Mouse (Mus musculus) liver, embryonic 14.5 days (tissue): ENCODE measurements at regions not wholly inside any gene's neighbourhood (a gene's known extent, or its start where the extent isn't known, plus 50 kb on each side); places are given as distances from the start of the nearest gene placed in this dataset.

Experiments used
- ATAC-seq: fragments of 200-750 bp; cut with Nextera tagmentation; 2 replicates; pipeline ENCODE4 v1.8.0; 2017; ENCODE audit warnings: moderate number of reproducible peaks, mild to moderate bottlenecking, moderate library complexity; ENCODE audit not compliant: insufficient read depth
- DNase-seq, 3 experiments: peaks; one replicate each; pipeline ENCODE4 v3.0.0-alpha.2; 2012 to 2013; ENCODE audit warnings: low read depth in 3 of 3, low spot score in 3 of 3
- H3K27ac ChIP-seq: fragments of 300-500 bp; sonication (generic); 2 replicates; pipeline ENCODE4 v1.5.1; 2014; ENCODE audit warnings: moderate library complexity, mild to moderate bottlenecking, control low read depth, inconsistent platforms
- H3K27me3 ChIP-seq: fragments of 300-500 bp; sonication (generic); 2 replicates; pipeline ENCODE4 v1.6.1; 2014; ENCODE audit warnings: mild to moderate bottlenecking, low read length, moderate library complexity; ENCODE audit not compliant: control insufficient read depth, insufficient read depth
- H3K36me3 ChIP-seq: fragments of 300-500 bp; sonication (generic); replicated peaks from 2 replicates; pipeline ENCODE4 v1.6.1; 2014; ENCODE audit warnings: low read depth; ENCODE audit not compliant: control insufficient read depth, insufficient read depth
- H3K4me1 ChIP-seq, 2 experiments: fragments of 200-500 bp in 1 of 2; fragments of 300-500 bp in 1 of 2; sonication (generic) in 1 of 2; replicated peaks; 2 replicates each; pipeline ENCODE4 v1.6.1; 2012 to 2014; ENCODE audit warnings: antibody characterized with exemption in 1 of 2, inconsistent platforms in 1 of 2, low read length in 1 of 2; ENCODE audit not compliant: control insufficient read depth in 2 of 2, insufficient read depth in 2 of 2
- H3K4me2 ChIP-seq: fragments of 300-500 bp; sonication (generic); 2 replicates; pipeline ENCODE4 v1.6.1; 2014; ENCODE audit warnings: low read depth, mild to moderate bottlenecking, control low read depth, moderate library complexity
- H3K4me3 ChIP-seq, 2 experiments: fragments of 200-500 bp in 1 of 2; fragments of 300-500 bp in 1 of 2; sonication (generic) in 1 of 2; 2 replicates each; pipeline ENCODE4 v1.5.1; 2012 to 2014; ENCODE audit warnings: low read depth in 2 of 2, low read length in 2 of 2, mild to moderate bottlenecking in 2 of 2, control low read depth in 1 of 2, inconsistent platforms in 1 of 2, moderate library complexity in 1 of 2; ENCODE audit not compliant: insufficient read depth in 1 of 2
- H3K9ac ChIP-seq: fragments of 300-500 bp; sonication (generic); replicated peaks from 2 replicates; pipeline ENCODE4 v1.6.1; 2014; ENCODE audit warnings: mild to moderate bottlenecking, control low read depth, moderate library complexity
- H3K9me3 ChIP-seq: fragments of 300-500 bp; sonication (generic); 2 replicates; pipeline ENCODE4 v1.6.1; 2016; ENCODE audit warnings: low read length, mixed read lengths; ENCODE audit not compliant: control insufficient read depth
- CTCF ChIP-seq: IDR thresholded peaks from 2 replicates; pipeline ENCODE4 v1.5.1; 2016; ENCODE audit warnings: antibody characterized with exemption, low read depth, control low read depth
- EP300 ChIP-seq: IDR thresholded peaks from 2 replicates; pipeline ENCODE4 v1.6.1; 2016; ENCODE audit warnings: antibody characterized with exemption, low read depth
- WGBS: fragments of 180-500 bp; shearing (Covaris S2); extraction: QIAGEN DNeasy Blood & Tissue Kit; methylation state at CpG from one replicate; pipeline ENCODE4 v1.1.7; 2014; ENCODE audit not compliant: insufficient replicate concordance; 5-methylcytosine and 5-hydroxymethylcytosine counted together

GRCm38 (mm10) chr1:76654826-76655225 is 860.1 kb downstream of the Epha4 start:
- no peaks in the 10 kb centered on the region for H3K4me1 ChIP-seq
- DNase-seq (no peak), ATAC-seq (no peak)
- no peak overlapping the region for H3K4me3 ChIP-seq
- H3K4me2 ChIP-seq: no peak overlapping the region
- H3K36me3 ChIP-seq: no peaks in the 10 kb centered on the region
- no peaks in the 10 kb centered on the region for H3K9me3 ChIP-seq
- H3K9ac ChIP-seq: no peak overlapping the region
- H3K27me3 ChIP-seq: no peaks in the 10 kb centered on the region
- H3K27ac ChIP-seq: no peak overlapping the region
- whole genome bisulfite sequencing: 13% methylated on average over 1 of the region's 1 CpGs
- TF ChIP-seq EP300 (no peak), CTCF (no peak)

GRCm38 (mm10) chr1:76658228-76658627 is 856.7 kb downstream of the Epha4 start:
- Histone ChIP-seq H3K4me2 (no peak overlapping the region), H3K4me1 (no peaks in the 10 kb centered on the region), H3K4me3 (no peak overlapping the region), H3K27ac (no peak overlapping the region), H3K36me3 (no peaks in the 10 kb centered on the region), H3K9me3 (no peaks in the 10 kb centered on the region), H3K9ac (no peak overlapping the region), H3K27me3 (no peaks in the 10 kb centered on the region)
- no peak for TF ChIP-seq CTCF
- TF ChIP-seq EP300: no peak
- DNase-seq (no peak), ATAC-seq (no peak)
- 65% methylated on average over 4 of the region's 4 CpGs for WGBS

GRCm38 (mm10) chr1:76660146-76660545 is 854.7 kb downstream of the Epha4 start:
- Histone ChIP-seq H3K4me2 (no peak overlapping the region), H3K36me3 (no peaks in the 10 kb centered on the region), H3K27me3 (no peaks in the 10 kb centered on the region), H3K4me3 (no peak overlapping the region), H3K9ac (no peak overlapping the region), H3K27ac (no peak overlapping the region), H3K9me3 (no peaks in the 10 kb centered on the region), H3K4me1 (no peaks in the 10 kb centered on the region)
- DNase-seq: no peak
- 75% methylated on average over 3 of the region's 3 CpGs for WGBS
- no peak for ATAC-seq
- TF ChIP-seq CTCF (no peak), EP300 (no peak)

GRCm38 (mm10) chr1:76664381-76664780 is 850.5 kb downstream of the Epha4 start:
- no peak for ATAC-seq

GRCm38 (mm10) chr1:76676836-76677235 is 838.1 kb downstream of the Epha4 start:
- H3K9me3 ChIP-seq: no peaks in the 10 kb centered on the region
- TF ChIP-seq EP300: no peak
- TF ChIP-seq CTCF: no peak
- WGBS: 10% methylated on average over 6 of the region's 6 CpGs

More at GRCm38 (mm10) chr1:76664381-76664780, 850.5 kb downstream of the Epha4 start:
- 63% methylated on average over 4 of the region's 4 CpGs for WGBS
- H3K4me3 ChIP-seq: no peak overlapping the region
- H3K36me3 ChIP-seq: no peaks in the 10 kb centered on the region
- DNase-seq: no peak
- TF ChIP-seq EP300: no peak
- TF ChIP-seq CTCF: no peak
- no peak overlapping the region for H3K4me2 ChIP-seq
- H3K27ac ChIP-seq: no peak overlapping the region
- no peaks in the 10 kb centered on the region for H3K4me1 ChIP-seq
- H3K9me3 ChIP-seq: no peaks in the 10 kb centered on the region
- H3K27me3 ChIP-seq: no peaks in the 10 kb centered on the region
- H3K9ac ChIP-seq: no peak overlapping the region

More at GRCm38 (mm10) chr1:76676836-76677235, 838.1 kb downstream of the Epha4 start:
- Histone ChIP-seq H3K36me3 (no peaks in the 10 kb centered on the region), H3K4me1 (no peaks in the 10 kb centered on the region), H3K27me3 (no peaks in the 10 kb centered on the region), H3K4me2 (no peak overlapping the region), H3K4me3 (no peak overlapping the region), H3K9ac (no peak overlapping the region), H3K27ac (no peak overlapping the region)
- no peak for ATAC-seq
- no peak for DNase-seq
